Mouse (Mus musculus) CH12.LX (cell line): ENCODE results near the gene Lrmda. TPM values are rescaled to one million over a fixed set of nuclear protein-coding genes. Genes with fewer than 3 reads are reported as not detected.

Source experiments
- DNase-seq: peaks from one replicate; pipeline ENCODE4 v3.0.0-alpha.2; 2013; ENCODE audit errors: extremely low read depth
- H3K27ac ChIP-seq: 2 replicates; pipeline ENCODE4 v1.5.1; 2012; ENCODE audit warnings: low read depth, mild to moderate bottlenecking, control low read depth, moderate library complexity; ENCODE audit not compliant: insufficient read depth
- H3K27me3 ChIP-seq: replicated peaks from 2 replicates; pipeline ENCODE3; 2012; ENCODE audit warnings: inconsistent platforms
- H3K36me3 ChIP-seq, 2 experiments: replicated peaks in 1 of 2; 2 replicates each; pipeline versions ENCODE3 to v1.6.1; 2012; ENCODE audit warnings: inconsistent platforms in 1 of 2, low read length in 1 of 2, mild to moderate bottlenecking in 1 of 2, mixed read lengths in 1 of 2, moderate library complexity in 1 of 2; ENCODE audit not compliant: control insufficient read depth in 1 of 2, insufficient read depth in 1 of 2
- H3K4me1 ChIP-seq, 2 experiments: 2 replicates each; pipeline ENCODE4 v1.6.1; 2012; ENCODE audit warnings: inconsistent platforms in 1 of 2, moderate library complexity in 1 of 2; ENCODE audit not compliant: insufficient read depth in 2 of 2, control insufficient read depth in 1 of 2
- H3K4me2 ChIP-seq: 2 replicates; pipeline ENCODE4 v1.6.1; 2012; ENCODE audit warnings: low read depth, mild to moderate bottlenecking, control low read depth; ENCODE audit not compliant: poor library complexity, insufficient read depth, severe bottlenecking
- H3K4me3 ChIP-seq, 3 experiments: fragments of 150-350 bp in 1 of 3; sonication (generic) in 1 of 3; replicated peaks in 1 of 3; 2 replicates each; pipeline versions ENCODE3 to v1.5.1; 2011 to 2012; ENCODE audit warnings: low read depth in 2 of 3, low read length in 2 of 3, mild to moderate bottlenecking in 2 of 3, moderate library complexity in 2 of 3, control low read depth in 1 of 3, improper control_type of control experiment in 1 of 3, inconsistent platforms in 1 of 3, mixed read lengths in 1 of 3; ENCODE audit not compliant: poor library complexity in 1 of 3
- H3K79me2 ChIP-seq: replicated peaks from 2 replicates; pipeline ENCODE4 v1.6.1; 2012; ENCODE audit warnings: mild to moderate bottlenecking, moderate library complexity; ENCODE audit not compliant: control insufficient read depth, poor library complexity, insufficient read depth, severe bottlenecking; ENCODE audit errors: extremely low read depth
- H3K9ac ChIP-seq: 2 replicates; pipeline ENCODE4 v1.6.1; 2012; ENCODE audit warnings: low read depth, mild to moderate bottlenecking, control low read depth, moderate library complexity; ENCODE audit not compliant: insufficient read depth
- H3K9me3 ChIP-seq: replicated peaks from 2 replicates; pipeline ENCODE3; 2012; ENCODE audit warnings: low read length, inconsistent platforms, mixed read lengths
- BHLHE40 ChIP-seq: IDR thresholded peaks from 2 replicates; pipeline ENCODE4 v1.6.1; 2011; ENCODE audit warnings: mild to moderate bottlenecking, low read depth, low read length, improper control_type of control experiment
- ELF1 ChIP-seq: IDR thresholded peaks from 2 replicates; pipeline ENCODE4 v1.6.1; 2014; ENCODE audit warnings: low read depth, mild to moderate bottlenecking, inconsistent platforms, low read length, improper control_type of control experiment
- HCFC1 ChIP-seq: IDR thresholded peaks from 2 replicates; pipeline ENCODE4 v1.6.1; 2012; ENCODE audit warnings: low read depth, mild to moderate bottlenecking, inconsistent platforms, low read length, improper control_type of control experiment
- IRF4 ChIP-seq: IDR thresholded peaks from 2 replicates; pipeline ENCODE4 v1.6.1; 2014; ENCODE audit warnings: low read depth, mild to moderate bottlenecking, inconsistent platforms, low read length, improper control_type of control experiment
- MAX ChIP-seq: IDR thresholded peaks from 2 replicates; pipeline ENCODE4 v1.6.1; 2011; ENCODE audit warnings: low read length, improper control_type of control experiment
- MXI1 ChIP-seq: IDR thresholded peaks from 2 replicates; pipeline ENCODE4 v1.6.1; 2011; ENCODE audit warnings: mild to moderate bottlenecking, low read depth, low read length, improper control_type of control experiment
- MYC ChIP-seq: IDR thresholded peaks from 2 replicates; pipeline ENCODE4 v1.6.1; 2011; ENCODE audit warnings: low read depth, mild to moderate bottlenecking, improper control_type of control experiment, low read length
- PAX5 ChIP-seq: IDR thresholded peaks from 2 replicates; pipeline ENCODE4 v1.6.1; 2012; ENCODE audit warnings: low read length, inconsistent platforms, mixed read lengths
- POLR2A ChIP-seq: IDR thresholded peaks from 2 replicates; pipeline ENCODE4 v1.6.1; 2011; ENCODE audit warnings: low read depth, mild to moderate bottlenecking, improper control_type of control experiment, low read length
- RAD21 ChIP-seq: IDR thresholded peaks from 2 replicates; pipeline ENCODE4 v1.6.1; 2011; ENCODE audit warnings: low read depth, mild to moderate bottlenecking, low read length, improper control_type of control experiment, moderate library complexity
- SIN3A ChIP-seq: IDR thresholded peaks from 2 replicates; pipeline ENCODE4 v1.6.1; 2012; ENCODE audit warnings: low read length, improper control_type of control experiment, inconsistent platforms
- TCF12 ChIP-seq: IDR thresholded peaks from 2 replicates; pipeline ENCODE4 v1.6.1; 2014; ENCODE audit warnings: low read depth, mild to moderate bottlenecking, inconsistent platforms, low read length, improper control_type of control experiment
- UBTF ChIP-seq: IDR thresholded peaks from 2 replicates; pipeline ENCODE4 v1.6.1; 2012; ENCODE audit warnings: low read depth, mild to moderate bottlenecking, inconsistent platforms, low read length, improper control_type of control experiment, moderate library complexity
- USF1 ChIP-seq: IDR thresholded peaks from 2 replicates; pipeline ENCODE4 v1.6.1; 2014; ENCODE audit warnings: low read depth, mild to moderate bottlenecking, inconsistent platforms, low read length, improper control_type of control experiment
- ZC3H11A ChIP-seq: IDR thresholded peaks from 2 replicates; pipeline ENCODE4 v1.6.1; 2012; ENCODE audit warnings: low read depth, mild to moderate bottlenecking, inconsistent platforms, low read length, improper control_type of control experiment
- ZNF384 ChIP-seq: IDR thresholded peaks from 2 replicates; pipeline ENCODE4 v1.6.1; 2012; ENCODE audit warnings: low read depth, low read length, improper control_type of control experiment, inconsistent platforms
- dilution Hi-C: fragments of 300-500 bp; cut with MboI; formaldehyde crosslinking; loops from 2 replicates; pipeline ENCODE4 v1.14.3; 2020; ENCODE audit warnings: low sequenced_read_pairs; ENCODE audit not compliant: extremely low pct_unique_long_range_greater_than_20kb, extremely low pct_ligation_motif_present
- in situ Hi-C: fragments of 300-500 bp; cut with MboI; formaldehyde crosslinking; loops from 3 replicates; pipeline ENCODE4 v1.14.3; 2019; ENCODE audit warnings: low sequenced_read_pairs, low pct_ligation_motif_present, low pct_unique_long_range_greater_than_20kb, mixed read lengths
- polyA plus RNA-seq: library from polyadenylated mRNA; unstranded; fragments of >175 nt; gene quantifications from 2 replicates; pipeline ENCODE4 v1.2.1, GENCODE M21; 2012; ENCODE audit warnings: low read depth; ENCODE audit not compliant: insufficient read length
- total RNA-seq, 2 experiments: library from RNA; depleted of rRNA; stranded (reverse); fragments of 300-350 nt in 1 of 2; fragments of >200 nt in 1 of 2; gene quantifications; 2 replicates each; pipeline ENCODE4 v1.2.3; 2012 to 2014

Gene Lrmda
- total and polyA plus RNA-seq, 3 experiments, result 0.89 to 3.7 (median 1.9) TPM

DNA sequence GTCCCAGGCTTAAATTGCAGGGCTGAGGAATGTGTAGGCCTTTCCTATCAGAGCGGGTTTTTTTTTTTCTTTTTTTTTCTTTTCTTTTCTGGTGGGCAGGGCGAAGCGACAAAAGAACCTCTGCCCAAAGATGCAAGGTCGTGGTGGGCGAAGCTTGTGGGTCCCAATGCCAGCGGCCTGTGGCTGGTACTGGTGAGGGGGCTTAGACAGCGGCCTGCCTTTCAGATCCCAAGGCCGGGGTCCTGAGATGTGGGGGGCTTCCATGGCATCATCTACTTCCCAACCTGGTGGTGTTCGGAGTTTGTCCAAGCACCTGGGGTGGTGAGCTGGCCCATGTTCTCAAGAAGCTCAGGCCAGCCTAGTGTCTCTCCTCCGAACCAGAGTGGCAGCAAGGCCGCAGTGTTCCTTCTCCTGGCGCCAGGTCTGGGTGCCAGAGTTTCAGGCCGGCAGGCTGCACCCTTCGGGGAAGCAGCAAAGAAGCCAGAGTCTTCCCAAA, 37.4 kb upstream of the Lrmda start:
- dilution Hi-C loops (no loop called here), in situ Hi-C loops (no loop called here)
- Histone ChIP-seq H3K9ac (no peak overlapping the region), H3K27ac (no peak overlapping the region), H3K4me3 (no peak overlapping the region), H3K4me2 (no peak overlapping the region), H3K79me2 (no peaks in the 10 kb centered on the region), H3K9me3 (peaks cover 33% of the 10 kb centered on the region), H3K27me3 (no peaks in the 10 kb centered on the region), H3K36me3 (no peaks in the 10 kb centered on the region), H3K4me1 (no peaks in the 10 kb centered on the region)
- DNase-seq, result no peak
- TF ChIP-seq USF1 (no peak), MAX (no peak), ELF1 (no peak), SIN3A (no peak), TCF12 (no peak), ZC3H11A (no peak), BHLHE40 (no peak), MYC (no peak), MXI1 (no peak), POLR2A (no peak), HCFC1 (no peak), RAD21 (no peak), IRF4 (no peak)

- H3K27ac ChIP-seq, result no peak overlapping the region
- H3K27me3 ChIP-seq, result no peaks in the 10 kb centered on the region
- H3K4me3 ChIP-seq, result no peak overlapping the region
These were observed 36.8 kb upstream of the Lrmda start for GRCm38 (mm10) chr14:21982592-21983310.

More at GRCm38 (mm10) chr14:21982592-21983310, 36.8 kb upstream of the Lrmda start:
- Histone ChIP-seq H3K4me1 (no peaks in the 10 kb centered on the region), H3K79me2 (no peaks in the 10 kb centered on the region), H3K9me3 (peaks cover 38% of the 10 kb centered on the region), H3K36me3 (no peaks in the 10 kb centered on the region), H3K9ac (no peak overlapping the region), H3K4me2 (0 out of 2 replicates have a peak overlapping the region, but pooled peaks have one; percentile 16)
- DNase-seq, result no peak
- TF ChIP-seq UBTF, result no peak
- no peak for TF ChIP-seq ZNF384
- no peak for TF ChIP-seq PAX5
- dilution Hi-C loops (no loop called here), in situ Hi-C loops (no loop called here)
